Mouse (Mus musculus): ENCODE results near the gene Dlx6.

The Dlx6 gene

DNA sequence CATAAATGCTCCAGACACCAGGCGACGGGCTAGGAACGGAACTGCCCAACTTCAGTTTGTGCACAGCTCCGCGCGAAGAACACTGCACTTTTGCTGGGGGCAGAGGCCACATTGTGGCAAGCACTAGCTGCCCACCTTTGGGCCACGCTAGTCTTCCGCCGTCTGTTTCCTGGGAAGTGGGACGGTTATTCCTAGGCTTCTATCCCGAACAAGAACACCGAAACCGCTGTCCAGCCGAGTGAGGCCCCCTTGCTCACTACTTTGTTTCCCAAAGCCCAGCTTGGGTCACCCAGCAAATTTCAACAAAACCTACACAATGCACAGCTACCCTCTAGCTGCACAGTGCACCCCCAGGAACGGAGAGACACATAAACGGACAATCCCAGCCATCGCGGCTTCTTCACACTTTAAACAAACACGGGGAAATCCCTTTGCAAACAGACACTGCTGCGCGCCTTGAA, 3.2 kb upstream of the Dlx6 start:
- DNase-seq (ENCODE audit: low spot score in 2 of 2) = no peak

DNA sequence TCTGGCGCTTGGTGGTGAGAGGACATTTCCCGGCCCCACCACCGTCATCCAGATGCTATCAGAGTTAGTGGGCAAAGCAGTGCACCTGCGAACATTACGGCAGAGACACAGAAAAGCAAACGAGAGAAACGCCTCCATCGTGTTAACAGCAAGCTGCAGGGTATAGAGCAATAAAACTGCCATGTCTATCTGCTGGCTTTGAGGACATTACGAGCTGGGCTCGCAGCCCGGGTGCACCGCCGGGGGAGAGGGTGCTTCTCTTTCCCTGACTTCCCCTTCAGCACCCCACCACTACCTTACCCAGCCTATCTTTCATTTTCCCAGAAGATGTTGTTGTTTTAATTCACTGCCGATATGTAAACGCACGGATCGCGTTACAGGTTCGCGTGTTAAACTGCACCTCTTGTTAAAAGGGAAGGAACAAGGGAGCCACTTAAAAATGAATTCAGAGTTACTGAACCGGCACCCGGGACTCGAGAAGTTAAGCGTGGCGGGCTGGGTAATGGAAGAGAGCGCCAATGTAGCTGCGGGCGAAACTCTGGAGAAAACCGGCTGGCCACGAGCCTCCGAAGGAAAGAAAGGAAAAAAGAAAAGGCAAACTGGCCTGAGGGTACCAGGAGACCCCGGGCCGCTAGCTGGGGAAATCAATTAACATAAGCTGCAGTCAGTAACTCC, 2.6 kb upstream of the Dlx6 start:
- DNase-seq (ENCODE audit: low spot score in 2 of 2) = no peak

- DNase-seq (ENCODE audit: low spot score in 2 of 2) = no peak
Observed at GRCm38 (mm10) chr6:6861086-6861797, 1.9 kb upstream of the Dlx6 start.

DNA sequence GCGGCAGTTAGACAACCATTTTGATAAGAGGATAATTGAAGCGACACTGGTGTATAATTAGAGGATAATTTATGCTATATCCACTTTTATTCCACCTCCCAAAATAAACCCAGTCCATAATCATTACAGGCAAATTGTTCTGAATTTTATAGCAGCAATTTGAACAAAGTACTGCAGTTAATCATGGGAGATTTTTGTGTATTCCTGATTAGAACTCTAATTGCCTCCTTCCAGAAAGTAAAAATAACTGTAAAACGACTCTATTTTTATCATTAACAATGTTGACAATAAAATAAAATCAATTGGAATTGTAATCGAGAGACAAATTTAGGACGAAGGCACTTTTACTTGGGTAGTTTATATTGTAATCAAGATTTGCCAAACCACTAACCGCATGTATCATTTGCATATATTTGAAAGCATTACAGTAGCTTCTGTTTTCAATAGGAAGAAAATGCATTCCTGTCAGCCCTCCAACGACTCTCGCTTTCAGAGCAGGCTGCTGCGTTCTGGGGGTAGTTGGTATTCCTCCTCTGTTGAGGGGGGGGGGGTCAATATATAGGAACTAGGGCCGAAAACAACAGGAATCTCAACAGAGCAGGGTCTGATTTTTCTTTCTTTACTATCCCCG, 1.2 kb upstream of the Dlx6 start:
- DNase-seq (ENCODE audit: low spot score in 2 of 2) = no peak

GRCm38 (mm10) chr6:6862611-6863010, 523 bp upstream of the Dlx6 start:
- no peak for DNase-seq (ENCODE audit: low spot score in 2 of 2)

DNA sequence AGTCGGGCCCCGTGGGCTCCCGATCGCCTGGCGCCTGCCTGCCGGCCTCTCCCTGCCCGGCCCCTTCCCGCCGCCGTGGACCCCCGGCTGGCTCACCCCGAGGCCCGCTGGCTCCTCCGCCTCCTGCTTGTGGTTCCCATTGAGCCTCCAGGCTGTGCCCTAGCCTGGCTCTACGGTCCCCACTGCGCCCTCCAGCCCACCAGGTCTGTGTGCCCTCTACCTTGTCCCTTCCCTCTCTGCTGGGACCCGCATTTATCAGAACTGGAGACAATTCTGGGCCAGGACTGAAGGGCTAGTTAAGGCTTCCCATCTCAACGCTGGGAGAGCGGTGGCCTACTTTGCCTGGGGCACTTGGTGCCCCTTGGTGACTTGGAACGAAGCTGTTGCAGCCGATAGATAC, 821 bp downstream of the Dlx6 start:
- no peak for DNase-seq (ENCODE audit: low spot score in 2 of 2)

DNA sequence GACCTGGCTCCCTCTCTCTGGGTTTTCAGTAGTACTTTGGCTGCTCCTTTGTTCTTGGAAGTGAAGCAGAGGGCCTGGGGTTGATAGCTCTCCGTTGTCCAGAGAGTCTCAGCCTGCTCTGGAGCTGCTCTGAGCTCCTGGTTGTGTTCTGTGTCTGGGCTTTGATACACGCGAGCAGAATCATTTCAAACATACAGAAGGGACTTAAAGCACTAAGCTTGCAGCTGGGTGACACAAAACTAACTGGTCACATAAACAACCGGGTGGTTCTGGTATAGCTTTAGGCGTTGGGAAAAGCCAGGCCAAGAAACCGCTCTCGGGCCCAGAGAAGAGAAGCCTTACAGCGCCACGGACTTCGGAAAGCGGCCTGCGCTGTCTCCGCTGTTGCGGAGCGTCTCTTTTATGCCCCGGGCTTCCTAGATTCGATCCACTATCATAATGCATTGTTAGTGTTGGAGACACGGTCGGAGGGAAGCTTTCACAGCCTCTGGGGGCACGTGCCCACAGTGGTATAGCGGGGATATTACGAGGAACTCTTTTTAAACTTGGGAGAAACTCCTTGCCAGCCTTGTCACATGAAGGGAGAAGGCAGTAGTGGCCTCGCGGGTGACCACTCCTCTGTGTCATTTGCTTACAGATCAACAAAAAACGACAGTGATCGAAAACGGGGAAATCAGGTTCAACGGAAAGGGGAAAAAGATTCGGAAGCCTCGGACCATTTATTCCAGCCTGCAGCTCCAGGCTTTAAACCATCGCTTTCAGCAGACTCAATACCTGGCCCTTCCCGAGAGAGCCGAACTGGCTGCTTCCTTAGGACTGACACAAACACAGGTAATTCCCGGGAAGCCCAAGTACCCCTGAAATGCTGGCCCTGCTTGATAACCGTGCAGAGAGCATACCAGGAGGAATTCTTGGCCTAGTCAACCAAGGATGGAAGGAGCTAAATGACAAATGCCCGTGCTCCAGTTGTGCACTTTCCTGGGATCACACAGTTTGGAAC, 1.6 kb downstream of the Dlx6 start:
- DNase-seq (ENCODE audit: low spot score in 2 of 2) = no peak

DNA sequence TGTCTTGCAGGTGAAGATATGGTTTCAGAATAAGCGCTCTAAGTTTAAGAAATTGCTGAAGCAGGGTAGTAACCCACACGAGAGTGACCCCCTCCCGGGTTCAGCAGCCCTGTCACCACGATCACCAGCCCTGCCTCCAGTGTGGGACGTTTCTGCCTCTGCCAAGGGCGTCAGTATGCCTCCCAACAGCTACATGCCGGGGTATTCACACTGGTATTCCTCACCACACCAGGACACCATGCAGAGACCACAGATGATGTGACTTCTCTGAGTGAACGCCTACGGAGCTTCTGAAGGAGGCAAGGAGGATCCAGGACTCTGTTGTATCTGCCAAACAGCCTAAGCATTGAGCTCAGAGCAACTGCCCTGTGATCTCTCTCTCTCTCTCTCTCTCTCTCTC, 3.9 kb downstream of the Dlx6 start:
- no peak for DNase-seq (ENCODE audit: low spot score in 2 of 2)

GRCm38 (mm10) chr6:6869041-6869685, 6.0 kb downstream of the Dlx6 start:
- no peak for DNase-seq (ENCODE audit: low spot score in 2 of 2)

DNA sequence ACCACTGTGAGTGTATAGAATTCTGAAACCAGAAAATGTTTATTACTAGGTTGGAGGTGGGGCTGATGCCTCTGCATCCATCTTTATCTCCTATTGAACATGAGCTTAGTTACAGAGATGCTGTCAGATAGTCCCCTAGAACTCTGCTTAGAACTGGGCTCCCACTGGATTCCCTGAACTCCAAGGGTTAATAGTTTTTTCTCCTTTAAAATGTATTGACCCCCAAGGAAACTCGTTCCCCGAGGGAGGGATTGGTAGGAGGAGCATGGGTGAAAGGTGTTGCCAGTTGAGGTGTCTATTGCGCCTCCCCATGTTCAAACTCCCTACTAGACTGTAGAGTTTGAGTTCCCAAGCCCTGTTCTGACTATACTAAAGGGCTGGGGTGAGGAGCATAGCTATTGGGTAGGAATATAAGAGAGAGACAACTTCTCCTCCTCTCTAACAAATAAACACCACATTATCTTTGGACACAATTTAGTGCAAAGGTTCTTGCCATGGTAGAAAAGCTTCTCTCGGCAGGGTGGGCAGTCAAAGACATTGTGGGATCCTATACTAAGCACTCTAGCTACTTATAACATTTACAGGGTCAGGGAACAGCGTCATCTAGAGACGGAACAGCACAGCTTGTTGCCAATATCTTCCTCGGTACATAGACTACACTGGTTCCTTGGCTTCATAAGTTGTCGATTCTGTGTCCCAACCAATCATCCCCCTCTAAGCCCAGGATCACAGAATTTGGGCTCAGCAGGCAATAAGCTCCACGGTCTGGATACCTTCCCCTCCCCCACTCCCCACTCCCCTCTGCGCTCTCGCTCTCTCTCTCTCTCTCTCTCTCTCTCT, 7.0 kb downstream of the Dlx6 start:
- no peak for DNase-seq (ENCODE audit: low spot score in 2 of 2)

DNA sequence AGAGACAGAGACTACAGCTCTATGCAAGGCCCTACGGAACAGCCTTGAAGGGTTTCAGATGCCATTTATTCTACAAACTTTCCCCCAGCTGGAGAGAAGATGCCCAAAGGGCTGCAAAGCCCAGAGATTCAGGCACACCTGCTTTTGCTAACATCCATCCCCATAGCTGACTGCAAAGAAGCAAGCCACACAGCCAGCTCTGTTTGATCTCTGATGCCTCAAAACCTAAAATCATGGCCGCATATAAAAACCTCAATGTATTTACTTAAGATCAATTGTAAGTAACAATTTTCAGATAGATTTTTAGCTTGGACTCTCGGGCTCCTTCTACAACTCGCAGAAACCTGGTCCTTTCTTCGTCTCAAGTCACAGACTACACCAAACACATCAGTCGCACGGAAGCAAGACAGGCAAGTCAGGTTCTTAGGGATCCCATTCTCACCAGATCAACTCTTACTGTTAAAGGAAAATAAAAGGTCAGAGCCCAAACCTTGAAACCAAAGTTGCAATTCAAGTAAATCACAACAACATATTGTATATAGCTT, 7.8 kb downstream of the Dlx6 start:
- no peak for DNase-seq (ENCODE audit: low spot score in 2 of 2)

DNA sequence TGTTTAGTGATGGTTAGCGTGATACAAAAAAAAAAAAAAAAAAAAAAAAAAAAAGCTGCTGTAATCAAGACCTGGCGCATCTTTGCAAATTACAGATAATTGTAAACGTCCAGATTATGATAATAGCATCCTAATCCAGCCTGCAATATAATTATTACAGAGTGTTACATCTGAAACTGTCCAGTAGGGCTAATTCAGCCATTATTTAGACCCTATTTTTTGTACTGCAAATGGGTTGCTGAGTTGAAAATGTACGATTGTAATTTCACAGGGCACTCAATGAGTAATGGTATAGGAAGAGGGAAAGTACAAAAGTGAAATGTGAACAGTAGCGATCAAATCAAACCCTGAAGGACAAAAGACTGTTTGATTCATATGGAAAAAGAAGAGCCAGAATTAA, 8.6 kb downstream of the Dlx6 start:
- DNase-seq (ENCODE audit: low spot score in 2 of 2) = no peak

DNA sequence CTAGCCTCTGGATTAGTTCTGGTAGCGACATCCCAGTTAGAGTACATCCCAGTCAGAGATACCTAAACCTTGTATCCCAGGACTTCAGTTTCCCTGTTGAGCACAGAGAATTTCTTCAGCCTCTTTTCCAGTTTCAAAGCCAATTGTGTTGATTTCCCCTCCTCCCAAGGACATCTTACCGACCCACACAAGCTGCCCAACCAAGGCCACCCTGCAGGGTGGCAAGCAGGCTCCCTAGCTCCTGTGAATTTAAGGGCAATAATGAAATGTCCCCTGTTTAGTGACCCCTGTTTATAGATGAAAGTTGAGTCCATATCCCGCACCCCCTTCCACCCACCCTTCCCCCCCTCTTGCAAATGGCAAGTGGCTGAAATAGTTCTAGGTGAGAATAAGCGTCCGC, 9.7 kb downstream of the Dlx6 start:
- DNase-seq (ENCODE audit: low spot score in 2 of 2) = no peak

DNA sequence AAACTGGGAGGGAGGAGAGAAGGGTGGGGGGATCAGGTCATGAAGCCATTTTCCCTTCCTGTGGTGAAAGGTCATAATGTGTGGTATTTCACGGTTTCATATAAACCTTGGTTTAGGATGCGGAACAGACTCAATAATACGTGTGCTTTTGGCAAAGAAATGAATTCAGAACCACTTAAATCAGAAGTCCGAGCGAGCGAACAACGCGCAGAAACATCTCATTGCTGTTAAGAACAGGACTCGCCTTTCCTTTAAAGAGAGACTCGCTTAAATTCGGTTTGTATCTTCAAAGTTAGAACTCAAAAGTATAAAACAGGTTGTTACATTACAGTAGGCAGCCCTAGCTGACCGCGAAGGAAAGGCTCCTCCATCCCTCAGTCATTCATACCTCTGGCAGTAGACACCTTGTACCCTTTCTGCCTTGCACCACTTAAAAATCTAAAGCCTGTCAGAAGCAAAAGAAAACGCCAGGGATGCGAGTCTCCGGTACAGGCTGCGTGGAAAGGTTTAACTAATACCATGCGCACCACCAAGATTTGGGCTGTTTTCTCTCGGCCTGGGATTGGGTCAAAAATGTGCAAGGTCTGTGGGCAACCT, 10.4 kb downstream of the Dlx6 start:
- no peak for DNase-seq (ENCODE audit: low spot score in 2 of 2)

- no peak for DNase-seq (ENCODE audit: low spot score in 2 of 2)
Observed at GRCm38 (mm10) chr6:6874073-6874771, 11.1 kb downstream of the Dlx6 start.

DNA sequence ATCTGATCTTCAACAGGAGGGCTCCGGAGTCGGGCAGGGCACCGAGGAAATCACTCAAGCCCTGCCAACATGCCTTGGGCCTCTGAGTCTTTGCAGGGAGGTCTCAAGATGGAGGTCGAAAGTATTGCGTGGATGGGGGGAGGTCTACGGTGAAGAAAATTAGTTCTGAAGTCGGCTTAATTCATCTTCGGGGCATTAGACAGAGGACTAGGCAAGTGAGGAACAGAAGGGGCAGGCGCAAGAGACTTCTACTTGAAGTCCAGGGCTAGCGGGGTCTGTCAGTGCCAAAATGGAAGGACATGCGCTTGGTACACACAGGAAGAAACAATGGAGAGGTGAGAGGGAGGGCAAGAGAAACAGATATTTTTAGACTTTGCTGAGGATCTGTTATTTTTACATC, 12.0 kb downstream of the Dlx6 start:
- no peak for DNase-seq (ENCODE audit: low spot score in 2 of 2)

- no peak for DNase-seq (ENCODE audit: low spot score in 2 of 2)
Observed at GRCm38 (mm10) chr6:6875676-6876075, 12.5 kb downstream of the Dlx6 start.

- DNase-seq (ENCODE audit: low spot score in 2 of 2) = no peak
Observed at GRCm38 (mm10) chr6:6876231-6876630, 13.1 kb downstream of the Dlx6 start.

DNA sequence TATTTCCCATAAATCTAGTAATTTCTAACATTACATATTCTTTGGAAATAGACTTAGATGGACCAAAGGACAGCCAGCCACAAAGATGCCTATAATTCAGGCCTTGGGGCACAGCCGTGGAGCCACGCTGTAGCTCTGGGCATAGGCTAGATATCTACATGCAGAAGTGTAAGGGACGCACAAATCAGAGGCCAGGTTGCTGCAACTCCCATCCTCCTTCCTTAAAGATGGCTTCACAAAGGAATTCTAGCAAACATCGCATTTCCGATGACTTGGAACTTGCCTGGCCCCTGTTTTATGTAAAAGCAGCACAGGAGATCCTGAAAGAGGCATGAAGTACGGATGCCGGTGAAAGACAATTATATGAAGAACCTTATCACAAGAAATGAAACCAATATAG, 13.6 kb downstream of the Dlx6 start:
- DNase-seq (ENCODE audit: low spot score in 2 of 2) = no peak
